Mouse (Mus musculus) stomach, embryonic 14.5 days (tissue): ENCODE data around the gene Zfp82. TPM values are rescaled to one million over a fixed set of nuclear protein-coding genes. Genes with fewer than 3 reads are reported as not detected.

Experiments
- ATAC-seq: fragments of 200-750 bp; cut with Nextera tagmentation; 2 replicates; pipeline ENCODE4 v1.8.0; 2017; ENCODE audit warnings: low read depth, moderate TSS enrichment; ENCODE audit not compliant: insufficient number of reproducible peaks, insufficient read depth, low FRiP score
- H3K27ac ChIP-seq: fragments of 300-500 bp; sonication (generic); 2 replicates; pipeline ENCODE4 v1.5.1; 2014; ENCODE audit warnings: mild to moderate bottlenecking, low read length, moderate library complexity, mixed read lengths
- H3K27me3 ChIP-seq: fragments of 300-500 bp; sonication (generic); 2 replicates; pipeline ENCODE4 v1.6.1; 2014; ENCODE audit warnings: low read length, control low read depth, mixed read lengths; ENCODE audit not compliant: control insufficient read depth, insufficient read depth
- H3K36me3 ChIP-seq: fragments of 300-500 bp; sonication (generic); 2 replicates; pipeline ENCODE4 v1.6.1; 2014; ENCODE audit warnings: mild to moderate bottlenecking, control low read depth, low read length, moderate library complexity, mixed read lengths; ENCODE audit not compliant: control insufficient read depth, insufficient read depth
- H3K4me1 ChIP-seq: fragments of 300-500 bp; sonication (generic); 2 replicates; pipeline ENCODE4 v1.6.1; 2014; ENCODE audit warnings: low read length, control low read depth, mixed read lengths; ENCODE audit not compliant: control insufficient read depth, insufficient read depth
- H3K4me2 ChIP-seq: fragments of 300-500 bp; sonication (generic); replicated peaks from 2 replicates; pipeline ENCODE4 v1.6.1; 2014; ENCODE audit warnings: low read depth, low read length, control low read depth
- H3K4me3 ChIP-seq: fragments of 300-500 bp; sonication (generic); 2 replicates; pipeline ENCODE4 v1.5.1; 2014; ENCODE audit warnings: low read depth, low read length, control low read depth
- H3K9ac ChIP-seq: fragments of 300-500 bp; sonication (generic); replicated peaks from 2 replicates; pipeline ENCODE4 v1.6.1; 2014; ENCODE audit warnings: low read depth, mild to moderate bottlenecking, control low read depth, low read length, moderate library complexity, mixed read lengths
- H3K9me3 ChIP-seq: fragments of 300-500 bp; sonication (generic); 2 replicates; pipeline ENCODE4 v1.6.1; 2016; ENCODE audit warnings: low read depth, low read length, control low read depth; ENCODE audit not compliant: control insufficient read depth
- WGBS: fragments of 180-500 bp; shearing (Covaris S2); extraction: QIAGEN DNeasy Blood & Tissue Kit; methylation state at CpG from one replicate; pipeline ENCODE4 v1.1.7; 2014; 5-methylcytosine and 5-hydroxymethylcytosine counted together
- polyA plus RNA-seq: library from polyadenylated mRNA; unstranded; fragments of >200 nt; fragmentation: Nextera tagmentation; extraction: Ambion mirVana; gene quantifications from 2 replicates; pipeline ENCODE4 v1.2.1, GENCODE M21; 2014

Zfp82 gene
- polyA plus RNA-seq, 1 experiment from 2014 or later, result 5.0 TPM

DNA sequence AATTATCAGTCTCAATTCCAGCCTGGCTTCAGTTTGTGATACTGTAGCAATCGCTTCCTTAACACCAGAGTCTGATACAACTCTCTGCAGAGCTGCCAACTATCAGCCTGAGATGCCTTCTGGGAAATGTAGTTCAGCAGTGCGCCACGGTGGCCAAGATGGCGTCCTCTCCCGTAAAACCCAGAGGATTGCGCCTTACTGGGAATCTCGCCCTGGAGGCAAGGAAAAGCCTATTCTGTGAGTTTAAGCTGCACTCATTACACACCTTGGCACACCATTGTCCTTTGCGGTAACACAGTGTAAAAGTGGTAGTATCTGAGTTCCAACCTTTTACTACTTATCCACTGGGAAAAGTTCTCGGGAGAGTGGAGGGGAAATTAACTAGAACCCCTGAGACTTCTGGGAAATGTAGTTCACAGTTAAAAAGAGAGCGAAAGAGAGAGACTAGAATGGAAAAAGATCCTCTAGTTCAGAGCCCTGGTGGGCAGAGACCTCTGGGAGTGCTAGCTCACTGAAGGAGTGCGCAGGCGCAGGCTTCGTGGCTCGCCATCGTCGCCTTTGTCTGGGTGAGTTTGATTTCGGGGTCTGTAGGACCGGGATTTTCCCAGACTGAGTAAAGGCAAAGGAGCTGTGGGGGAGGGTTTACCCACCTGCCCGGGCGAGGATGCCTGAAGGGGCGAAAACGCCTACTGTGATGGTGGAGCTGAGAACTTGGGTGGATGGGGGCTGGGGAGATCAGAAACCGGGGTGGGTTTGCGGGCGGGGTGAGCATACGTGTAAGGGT lies 22.1 kb upstream of the Zfp82 start, which contains the start of gene Zfp260:
Gene Zfp260 (plus strand): TSS at position 132 of the 784 bp plus-strand sequence.
- Histone ChIP-seq H3K9me3 (no peaks in the 10 kb centered on the region), H3K4me1 (peaks cover 10% of the 10 kb centered on the region), H3K36me3 (peaks cover 13% of the 10 kb centered on the region; the same call in 1 of the 2 replicates), H3K27ac (peak within 1 kb of the TSS; percentile 93), H3K27me3 (no peaks in the 10 kb centered on the region), H3K9ac (peak within 1 kb of the TSS; percentile 62), H3K4me2 (peak within 1 kb of the TSS; percentile 83), H3K4me3 (peak within 1 kb of the TSS; percentile 53)
- under 1% methylated on average over 26 of the region's 26 CpGs for WGBS
- ATAC-seq, result peak; percentile 82

DNA sequence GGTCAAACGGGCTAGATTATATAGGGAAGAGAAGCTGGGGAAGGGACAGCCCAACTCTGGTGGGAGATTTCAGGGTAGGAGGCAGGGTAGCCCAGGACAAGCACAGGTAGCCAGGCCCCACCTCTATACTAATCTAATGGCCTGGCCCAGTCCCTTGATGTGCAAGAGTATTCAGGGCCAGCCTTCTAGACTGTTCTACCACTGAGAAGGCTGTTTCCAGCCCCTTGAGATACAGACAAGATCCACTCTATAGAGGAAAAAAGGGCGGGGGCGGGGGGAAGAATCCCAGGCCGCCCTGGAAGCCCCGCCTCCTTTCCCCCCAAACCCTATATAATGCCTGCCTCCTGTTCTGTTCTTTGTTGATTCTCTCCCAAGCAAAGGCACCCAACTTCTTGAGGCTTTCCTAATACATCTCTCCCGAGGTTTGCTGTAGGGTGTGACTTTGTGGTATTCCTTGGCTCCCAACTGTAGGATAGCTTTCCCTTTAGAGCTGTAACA lies 21.3 kb upstream of the Zfp82 start:
- Histone ChIP-seq H3K4me2 (peak overlapping the region; percentile 52), H3K4me3 (peak overlapping the region; percentile 53), H3K9ac (no peak overlapping the region), H3K4me1 (peaks cover 15% of the 10 kb centered on the region), H3K36me3 (peaks cover 5% of the 10 kb centered on the region; the same call in 1 of the 2 replicates), H3K9me3 (no peaks in the 10 kb centered on the region), H3K27ac (peak overlapping the region; percentile 27; the same call in 1 of the 2 replicates), H3K27me3 (no peaks in the 10 kb centered on the region)
- WGBS, result 72% methylated on average over 6 of the region's 6 CpGs
- no peak for ATAC-seq

DNA sequence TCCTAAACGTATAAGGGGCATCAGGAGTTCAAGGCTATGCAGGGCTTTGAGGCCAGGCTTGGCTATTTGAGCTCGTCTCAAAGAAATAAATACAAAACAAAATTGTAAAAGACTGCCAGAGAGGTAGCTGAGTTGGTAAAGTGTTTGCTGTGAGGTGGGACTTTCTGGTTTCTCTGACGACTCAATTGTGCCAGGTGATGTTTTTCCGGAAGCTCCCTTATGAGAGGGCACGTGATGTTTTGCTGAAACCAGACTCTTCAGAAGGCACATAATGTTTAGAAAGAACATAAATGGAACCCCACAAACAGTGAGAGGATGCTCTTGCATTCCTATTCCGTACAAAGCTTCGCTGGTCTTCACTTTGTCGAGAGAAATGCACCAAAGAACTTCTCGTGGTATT lies 20.0 kb upstream of the Zfp82 start:
- no peaks in the 10 kb centered on the region; the same call in 1 of the 2 replicates for H3K36me3 ChIP-seq
- H3K4me2 ChIP-seq, result no peak overlapping the region
- no peaks in the 10 kb centered on the region for H3K9me3 ChIP-seq
- H3K27me3 ChIP-seq, result no peaks in the 10 kb centered on the region
- 80% methylated on average over 9 of the region's 9 CpGs for WGBS
- H3K4me3 ChIP-seq, result no peak overlapping the region
- no peak overlapping the region; the same call in 1 of the 2 replicates for H3K9ac ChIP-seq
- H3K4me1 ChIP-seq, result peaks cover 14% of the 10 kb centered on the region
- H3K27ac ChIP-seq, result no peak overlapping the region
- no peak for ATAC-seq

DNA sequence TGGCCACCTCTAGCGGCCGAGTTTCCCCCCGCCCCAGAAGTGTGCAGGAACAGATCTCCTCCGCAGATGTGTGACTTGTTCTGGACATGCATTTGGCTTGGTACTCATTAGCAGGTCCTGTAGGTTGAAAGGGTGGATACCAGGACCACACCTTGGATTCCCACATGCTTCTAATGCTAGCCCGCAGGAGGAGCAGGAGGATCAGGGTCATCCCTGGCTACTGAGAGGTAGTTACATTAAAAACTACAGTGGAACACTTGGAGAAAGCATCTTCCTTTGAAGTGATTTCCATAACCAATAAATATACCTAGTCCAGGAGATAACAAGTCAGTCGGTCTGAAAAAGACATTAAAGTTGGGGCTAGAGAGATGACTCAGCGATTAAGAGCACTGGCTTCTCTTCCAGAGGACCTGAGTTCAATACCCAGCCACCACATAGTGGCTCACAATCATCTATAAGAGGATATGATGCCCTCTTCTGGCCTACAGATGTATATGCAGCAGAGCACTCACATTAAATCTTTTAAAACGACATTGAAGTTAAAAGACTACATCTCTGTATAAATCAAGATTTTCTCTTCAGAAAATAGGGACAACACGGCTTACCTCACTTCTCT lies 18.4 kb upstream of the Zfp82 start:
- WGBS, result 10% methylated on average over 9 of the region's 9 CpGs
- Histone ChIP-seq H3K4me2 (peak overlapping the region; percentile 66), H3K9me3 (no peaks in the 10 kb centered on the region), H3K9ac (0 out of 2 replicates have a peak overlapping the region, but pooled peaks have one; percentile 6), H3K4me1 (peaks cover 11% of the 10 kb centered on the region; the same call in 1 of the 2 replicates), H3K36me3 (peaks cover 10% of the 10 kb centered on the region), H3K27ac (peak overlapping the region; percentile 40; the same call in 1 of the 2 replicates), H3K27me3 (no peaks in the 10 kb centered on the region), H3K4me3 (peak overlapping the region; percentile 42)
- no peak for ATAC-seq

DNA sequence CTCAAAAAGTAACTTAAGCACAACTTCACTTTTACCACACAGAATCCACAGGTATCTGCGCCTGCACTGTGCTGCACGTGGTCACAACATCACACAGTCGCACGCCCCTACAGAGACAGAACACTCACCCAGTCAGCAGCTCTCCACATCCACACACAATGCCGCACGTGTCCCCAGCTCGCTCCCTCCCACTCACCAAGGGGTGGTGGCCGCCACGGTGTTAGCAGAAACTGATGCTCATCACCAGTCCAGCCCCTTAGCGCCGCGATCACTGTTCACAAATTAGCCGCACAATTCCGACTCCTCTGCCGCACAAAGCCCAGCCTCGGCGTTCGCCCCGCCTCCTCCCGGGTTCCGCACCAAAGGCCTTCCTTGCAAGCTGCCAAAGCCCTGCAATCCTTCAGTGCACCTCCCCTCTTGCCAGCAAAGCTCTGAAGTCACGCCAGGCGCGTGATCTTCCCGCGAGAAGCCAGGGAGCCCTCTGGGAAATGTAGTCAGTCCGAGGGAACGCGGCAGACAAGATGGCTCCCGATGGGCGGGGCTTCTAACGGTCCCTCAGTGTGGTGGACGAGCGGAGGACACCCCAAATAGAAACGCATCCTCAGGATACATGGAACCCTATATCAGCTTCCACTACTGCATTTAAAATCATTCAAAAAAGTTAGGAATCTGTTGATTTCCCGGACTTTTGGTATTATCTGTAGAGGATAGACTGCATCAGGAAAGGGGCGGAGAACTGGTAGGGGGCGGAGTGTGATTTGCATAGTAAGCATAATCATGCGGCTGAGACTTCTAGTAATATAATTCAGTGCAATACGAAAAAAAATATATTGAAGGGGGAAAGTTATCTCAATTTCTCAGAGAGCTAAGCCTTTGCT lies 17.6 kb upstream of the Zfp82 start, which contains the start of the genes Gm26920 and Zfp566:
Gene Gm26920 (minus strand): TSS at position 319 of the 878 bp plus-strand sequence.
Gene Zfp566 (minus strand): TSS at position 436 of the 878 bp plus-strand sequence.
- H3K27ac ChIP-seq, result peak within 1 kb of the TSS; percentile 40; the same call in 1 of the 2 replicates
- under 1% methylated on average over 40 of the region's 40 CpGs for WGBS
- peaks cover 17% of the 10 kb centered on the region for H3K36me3 ChIP-seq
- H3K9ac ChIP-seq, result peak within 1 kb of the TSS; percentile 34
- no peaks in the 10 kb centered on the region for H3K27me3 ChIP-seq
- peak; percentile 92 for ATAC-seq
- peak within 1 kb of the TSS; percentile 42 for H3K4me3 ChIP-seq
- H3K4me1 ChIP-seq, result peaks cover 11% of the 10 kb centered on the region; the same call in 1 of the 2 replicates
- no peaks in the 10 kb centered on the region for H3K9me3 ChIP-seq
- H3K4me2 ChIP-seq, result peak within 1 kb of the TSS; percentile 66

DNA sequence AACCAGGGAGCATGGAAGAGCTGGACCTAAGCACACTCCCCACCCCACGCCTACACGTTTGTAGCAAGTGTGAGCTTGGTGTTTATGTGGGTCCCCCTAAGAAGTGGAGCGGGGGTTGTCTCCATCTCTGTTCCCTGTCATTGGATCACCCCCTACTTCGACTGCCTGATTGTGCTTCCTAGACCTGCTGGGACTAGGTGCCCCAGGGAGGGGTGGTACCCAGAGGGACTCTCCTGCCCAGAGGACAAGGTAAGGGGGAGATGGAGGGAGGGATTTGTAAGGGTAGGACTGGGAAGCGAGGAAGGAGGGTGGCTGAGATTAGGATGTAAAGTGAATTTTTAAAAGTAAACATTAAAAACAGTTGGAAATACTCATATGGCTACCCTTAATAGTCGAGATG lies 16.7 kb upstream of the Zfp82 start:
- Histone ChIP-seq H3K9ac (peak overlapping the region; percentile 34), H3K4me1 (peaks cover 11% of the 10 kb centered on the region; the same call in 1 of the 2 replicates), H3K27ac (no peak overlapping the region), H3K4me3 (peak overlapping the region; percentile 42), H3K4me2 (peak overlapping the region; percentile 64), H3K36me3 (peaks cover 25% of the 10 kb centered on the region), H3K9me3 (no peaks in the 10 kb centered on the region), H3K27me3 (no peaks in the 10 kb centered on the region)
- ATAC-seq, result no peak
- 13% methylated on average over 6 of the region's 6 CpGs for WGBS

DNA sequence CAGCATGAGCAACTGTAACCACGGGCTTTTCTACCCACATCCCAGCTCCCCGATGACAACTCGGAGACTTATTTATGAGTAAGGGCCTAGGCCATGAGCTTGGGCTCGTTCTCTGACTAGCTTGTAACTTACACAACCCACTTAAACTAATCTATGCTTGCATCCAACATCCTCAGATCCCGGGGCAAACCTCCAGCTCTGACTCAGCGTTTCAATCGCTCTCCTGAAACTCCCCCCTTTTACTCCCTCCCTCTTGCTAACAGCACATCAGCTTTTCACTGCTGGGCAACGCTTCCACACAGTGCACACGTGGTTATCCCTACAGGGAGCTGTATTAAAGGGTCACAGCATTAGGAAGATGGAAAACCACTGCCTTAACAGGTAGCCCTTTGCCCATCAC lies 13.8 kb upstream of the Zfp82 start:
- H3K27ac ChIP-seq, result no peak overlapping the region
- no peak for ATAC-seq
- WGBS, result 92% methylated on average over 9 of the region's 9 CpGs

More for the DNA sequence above, 13.8 kb upstream of the Zfp82 start:
- no peak overlapping the region for H3K9ac ChIP-seq
- peaks cover 6% of the 10 kb centered on the region; the same call in 1 of the 2 replicates for H3K4me1 ChIP-seq
- no peaks in the 10 kb centered on the region for H3K9me3 ChIP-seq
- H3K36me3 ChIP-seq, result peaks cover 27% of the 10 kb centered on the region
- no peak overlapping the region for H3K4me3 ChIP-seq
- H3K27me3 ChIP-seq, result no peaks in the 10 kb centered on the region
- no peak overlapping the region for H3K4me2 ChIP-seq
